8 mouse cellular contexts compared by ENCODE assay signal in genomic region chr5:134235111-134235510, GRCm38 (mm10). TPM values are rescaled to one million over a fixed set of nuclear protein-coding genes. Genes with fewer than 3 reads are reported as not detected.
A peak's percentile ranks its signal among the peaks of the same experiment; 100 is the strongest.
DNase-seq lines count a peak whose midpoint lies in the region; ATAC-seq lines count a peak whose summit lies in the region.

No protein-coding gene starts in this region.

- WGBS in hindbrain, embryonic 15.5 days, result 39% methylated on average over 6 of the region's 6 CpGs
- WGBS in limb, embryonic 15.5 days, result 12% methylated on average over 6 of the region's 6 CpGs

- peaks cover 40% of the 10 kb centered on the region for H3K36me3 ChIP-seq in hindbrain, embryonic 15.5 days
- peaks cover 47% of the 10 kb centered on the region for H3K36me3 ChIP-seq in limb, embryonic 15.5 days

- H3K9me3 ChIP-seq in hindbrain, embryonic 15.5 days, result no peaks in the 10 kb centered on the region
- no peaks in the 10 kb centered on the region for H3K9me3 ChIP-seq in limb, embryonic 15.5 days

- no peak for ATAC-seq in hindbrain, embryonic 15.5 days (ENCODE audit: low FRiP score, low read depth)
- peak; percentile 27; the same call in 1 of the 2 replicates for ATAC-seq in limb, embryonic 15.5 days (ENCODE audit: insufficient number of reproducible peaks, low FRiP score, low TSS enrichment, low read depth)
- no peak for ATAC-seq in megakaryocyte progenitor cell, adult 5-6 weeks (replicated peaks; ENCODE audit: poor library complexity)

- DNase-seq in embryo, embryonic 11 days, result peak; percentile 38
- no peak for DNase-seq in embryo, embryonic 10.5 days (ENCODE audit: low spot score)
- DNase-seq in right cerebral cortex, postnatal 10 days (ENCODE audit: low spot score in 2 of 2), result peak; percentile 81 to 85
- DNase-seq in right cerebral cortex, postnatal 36 days (ENCODE audit: low spot score in 2 of 2), result no peak
- no peak for DNase-seq in cerebellum, adult 18-20 months

- no peak overlapping the region for H3K9ac ChIP-seq in hindbrain, embryonic 15.5 days
- no peak overlapping the region for H3K9ac ChIP-seq in limb, embryonic 15.5 days

- H3K27me3 ChIP-seq in hindbrain, embryonic 15.5 days, result no peaks in the 10 kb centered on the region
- no peaks in the 10 kb centered on the region for H3K27me3 ChIP-seq in limb, embryonic 15.5 days

- H3K27ac ChIP-seq in hindbrain, embryonic 15.5 days (replicated peaks), result 0 out of 2 replicates have a peak overlapping the region, but pooled peaks have one; percentile 27
- peak overlapping the region; percentile 79 for H3K27ac ChIP-seq in limb, embryonic 15.5 days

- no peak overlapping the region for H3K4me2 ChIP-seq in hindbrain, embryonic 15.5 days
- H3K4me2 ChIP-seq in limb, embryonic 15.5 days, result no peak overlapping the region

- peaks cover 4% of the 10 kb centered on the region; the same call in 1 of the 2 replicates for H3K4me1 ChIP-seq in hindbrain, embryonic 15.5 days (replicated peaks)
- peaks cover 41% of the 10 kb centered on the region for H3K4me1 ChIP-seq in limb, embryonic 15.5 days

- H3K4me3 ChIP-seq in hindbrain, embryonic 15.5 days, result no peak overlapping the region
- H3K4me3 ChIP-seq in limb, embryonic 15.5 days, result no peak overlapping the region

RNA-seq across cellular contexts. Expression of gene Ncf1, which starts 5.7 kb away (rescaled TPM):
- 2.8 and 3.0 TPM in 2 replicates for polyA plus RNA-seq in hindbrain, embryonic 15.5 days (2015; fragmentation: Nextera tagmentation; extraction: Ambion mirVana)
- 12.3 and 13.1 TPM in 2 replicates for polyA plus RNA-seq in limb, embryonic 15.5 days (2015; fragmentation: Nextera tagmentation; extraction: Ambion mirVana)
- total RNA-seq in megakaryocyte progenitor cell, adult 5-6 weeks (2015), result 139 and 150 TPM in 2 replicates
- total RNA-seq in megakaryocyte progenitor cell, adult 5-6 weeks (2017), result 155 and 185 TPM in 2 replicates

RNA-seq across cellular contexts. Expression of gene Gtf2ird2, which starts 51.3 kb away (rescaled TPM):
- 15.4 and 15.8 TPM in 2 replicates for polyA plus RNA-seq in hindbrain, embryonic 15.5 days (2015; fragmentation: Nextera tagmentation; extraction: Ambion mirVana)
- polyA plus RNA-seq in limb, embryonic 15.5 days (2015; fragmentation: Nextera tagmentation; extraction: Ambion mirVana), result 7.6 and 8.4 TPM in 2 replicates
- total RNA-seq in megakaryocyte progenitor cell, adult 5-6 weeks (2015), result 4.2 TPM in 2 replicates
- 4.2 and 4.7 TPM in 2 replicates for total RNA-seq in megakaryocyte progenitor cell, adult 5-6 weeks (2017)

RNA-seq across cellular contexts. Expression of gene Rcc1l, which starts 58.5 kb away (rescaled TPM):
- polyA plus RNA-seq in hindbrain, embryonic 15.5 days (2015; fragmentation: Nextera tagmentation; extraction: Ambion mirVana), result 21.1 and 22.1 TPM in 2 replicates
- 27.4 and 30.3 TPM in 2 replicates for polyA plus RNA-seq in limb, embryonic 15.5 days (2015; fragmentation: Nextera tagmentation; extraction: Ambion mirVana)
- total RNA-seq in megakaryocyte progenitor cell, adult 5-6 weeks (2015), result 10.6 and 11.1 TPM in 2 replicates
- 8.8 and 10.2 TPM in 2 replicates for total RNA-seq in megakaryocyte progenitor cell, adult 5-6 weeks (2017)

Comparison
In these comparisons a context has a peak if more than half of its experiments do, and no peak if none do; other contexts are left out.
1. DNase-seq: peak in embryo, embryonic 11 days (single experiment) and right cerebral cortex, postnatal 10 days (2 of 2); none in embryo, embryonic 10.5 days (single experiment), right cerebral cortex, postnatal 36 days (0 of 2) and cerebellum, adult 18-20 months (0 of 2).